Mouse (Mus musculus): Measurements from ENCODE around the gene Sgms2. TPM values are rescaled to one million over a fixed set of nuclear protein-coding genes. Genes with fewer than 3 reads are reported as not detected.

Gene Sgms2
- polyA plus RNA-seq, 1 experiment from 2014 or later, result 10.5 TPM

DNA sequence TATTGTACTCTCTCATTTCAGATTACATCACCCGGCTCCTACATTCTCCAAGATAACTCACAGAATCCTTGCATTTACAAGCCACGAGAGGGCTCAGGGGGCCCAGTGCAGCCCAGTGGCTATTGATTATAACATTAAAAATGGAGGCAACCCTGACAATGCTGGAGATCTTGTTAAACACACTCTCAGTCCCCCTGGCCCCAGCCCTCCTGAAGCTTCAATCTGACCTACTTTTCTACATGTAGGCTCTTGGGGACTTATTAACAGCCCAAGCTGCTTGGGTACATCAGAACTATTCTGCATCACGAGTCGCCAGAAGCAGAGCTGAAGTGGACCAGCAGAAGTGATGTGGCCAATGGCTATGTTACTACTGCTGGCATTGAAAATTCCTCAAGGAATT lies 164.6 kb downstream of the Sgms2 start:
- Histone ChIP-seq H3K4me2 (no peak overlapping the region), H3K9ac (no peak overlapping the region), H3K27me3 (no peaks in the 10 kb centered on the region), H3K27ac (no peak overlapping the region), H3K4me3 (replicated peaks) (no peak overlapping the region), H3K36me3 (peaks cover 19% of the 10 kb centered on the region), H3K4me1 (no peaks in the 10 kb centered on the region), H3K9me3 (replicated peaks) (no peaks in the 10 kb centered on the region; the same call in 1 of the 2 replicates)
- WGBS, result 86% methylated on average over 4 of the region's 4 CpGs
- ATAC-seq (replicated peaks; ENCODE audit: low FRiP score), result no peak

DNA sequence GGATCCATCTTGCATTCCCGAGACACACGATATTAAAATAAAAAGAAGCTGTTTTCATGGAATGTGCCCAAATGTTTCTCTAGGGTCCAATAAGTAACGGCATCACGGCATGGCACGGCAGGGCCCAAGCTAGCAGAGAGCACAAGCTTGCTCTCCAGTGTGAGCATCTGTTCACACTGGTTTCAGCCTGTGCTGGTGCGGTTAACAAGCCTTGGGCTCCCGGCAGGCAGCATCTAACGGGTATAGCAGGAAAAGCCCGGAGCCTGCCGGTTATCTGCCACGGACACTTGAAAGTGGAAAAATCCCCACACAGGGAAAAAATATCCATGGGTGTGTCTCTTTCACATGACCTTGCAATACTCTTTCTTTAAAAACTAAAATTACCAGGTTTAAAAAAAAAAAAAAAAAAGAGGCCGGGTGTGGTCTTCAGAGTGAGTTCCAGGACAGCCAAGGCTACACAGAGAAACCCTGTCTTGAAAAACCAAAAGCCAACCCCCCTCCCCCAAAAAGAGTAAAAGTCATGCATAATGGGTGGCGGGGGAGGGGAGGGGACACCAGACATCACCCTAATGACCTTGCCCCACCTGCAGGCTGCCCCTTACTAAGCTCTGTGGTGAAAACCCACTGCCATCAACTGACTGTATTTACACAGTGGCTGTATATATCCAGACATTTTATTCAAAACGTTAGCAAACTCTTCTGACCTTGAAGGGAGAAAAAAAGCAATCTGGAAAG lies 169.0 kb downstream of the Sgms2 start:
- Histone ChIP-seq H3K4me2 (no peak overlapping the region), H3K27ac (no peak overlapping the region), H3K27me3 (no peaks in the 10 kb centered on the region), H3K4me1 (no peaks in the 10 kb centered on the region), H3K36me3 (no peaks in the 10 kb centered on the region), H3K9me3 (replicated peaks) (no peaks in the 10 kb centered on the region), H3K9ac (no peak overlapping the region), H3K4me3 (replicated peaks) (no peak overlapping the region)
- ATAC-seq (replicated peaks; ENCODE audit: low FRiP score), result no peak
- WGBS, result 80% methylated on average over 14 of the region's 14 CpGs

DNA sequence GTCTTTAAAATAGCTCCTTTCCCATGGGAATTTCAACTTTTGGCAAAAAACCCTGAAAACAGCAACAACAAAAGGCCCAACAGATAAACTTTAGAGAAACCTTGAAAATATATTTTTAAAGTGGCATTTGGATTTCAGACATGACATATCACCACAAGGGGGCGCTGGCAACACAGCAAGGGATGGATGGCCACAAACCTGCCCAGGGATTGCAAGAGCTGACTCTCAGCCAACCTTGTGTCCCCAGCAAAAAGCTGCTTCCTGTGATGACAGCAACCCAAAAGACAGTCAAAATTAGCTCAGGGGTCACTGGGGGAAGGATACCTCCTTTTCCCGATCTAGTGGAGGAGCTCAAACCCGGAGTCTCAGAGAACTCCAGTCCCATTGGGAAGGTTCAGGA lies 171.0 kb downstream of the Sgms2 start:
- H3K27ac ChIP-seq, result no peak overlapping the region
- no peak overlapping the region for H3K4me2 ChIP-seq
- H3K9me3 ChIP-seq (replicated peaks), result no peaks in the 10 kb centered on the region
- H3K9ac ChIP-seq, result no peak overlapping the region
- no peak overlapping the region for H3K4me3 ChIP-seq (replicated peaks)
- 6% methylated on average over 3 of the region's 3 CpGs for WGBS
- H3K27me3 ChIP-seq, result no peaks in the 10 kb centered on the region
- no peaks in the 10 kb centered on the region for H3K36me3 ChIP-seq
- no peaks in the 10 kb centered on the region for H3K4me1 ChIP-seq
- ATAC-seq (replicated peaks; ENCODE audit: low FRiP score), result 0 out of 2 replicates have a peak, but pooled peaks have one; percentile 43

DNA sequence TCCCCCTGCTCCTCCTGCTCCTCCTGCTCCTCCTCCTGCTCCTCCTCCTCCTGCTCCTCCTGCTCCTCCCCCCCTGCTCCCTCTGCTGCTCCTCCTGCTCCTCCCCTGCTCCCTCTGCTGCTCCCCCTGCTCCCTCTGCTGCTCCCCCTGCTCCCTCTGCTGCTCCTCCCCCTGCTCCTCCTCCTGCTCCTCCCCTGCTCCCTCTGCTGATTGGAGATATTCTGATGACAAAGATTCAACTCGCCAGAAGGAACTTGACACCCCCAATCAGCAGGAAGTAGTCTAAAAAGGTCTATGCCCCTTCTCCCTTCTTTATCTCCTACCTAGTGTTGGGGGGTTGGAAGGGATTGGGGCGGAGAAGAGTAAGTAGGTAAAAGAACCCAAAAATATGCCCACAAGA lies 173.0 kb downstream of the Sgms2 start:
- no peak for ATAC-seq (replicated peaks; ENCODE audit: low FRiP score)

DNA sequence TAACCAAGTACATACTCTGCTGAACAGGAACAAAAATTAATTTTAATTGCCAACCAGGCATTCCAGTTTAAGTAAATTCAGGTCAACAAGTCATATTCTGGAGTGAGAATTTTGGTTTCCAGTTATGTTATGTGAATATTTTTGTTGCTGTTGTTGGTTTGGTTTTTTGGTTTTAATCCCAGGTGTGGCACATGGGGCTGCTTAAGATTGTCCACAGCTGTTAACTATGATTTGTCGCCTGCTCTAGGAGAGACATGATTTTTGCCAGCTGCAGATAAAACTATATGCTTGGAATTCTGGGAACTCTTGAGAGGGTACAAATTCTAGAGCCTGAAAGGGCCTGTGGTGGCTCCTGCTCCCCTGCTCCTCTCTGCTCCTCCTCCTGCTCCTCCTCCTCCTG lies 174.1 kb downstream of the Sgms2 start:
- 85% methylated on average over 1 of the region's 1 CpGs for WGBS
- no peak overlapping the region for H3K9ac ChIP-seq

More for the DNA sequence above, 173.0 kb downstream of the Sgms2 start:
- H3K4me3 ChIP-seq (replicated peaks), result no peak overlapping the region
- no peaks in the 10 kb centered on the region for H3K4me1 ChIP-seq
- H3K9me3 ChIP-seq (replicated peaks), result no peaks in the 10 kb centered on the region
- no peak overlapping the region for H3K9ac ChIP-seq
- 63% methylated on average over 2 of the region's 2 CpGs for WGBS
- H3K27ac ChIP-seq, result no peak overlapping the region
- H3K4me2 ChIP-seq, result no peak overlapping the region
- H3K27me3 ChIP-seq, result no peaks in the 10 kb centered on the region
- H3K36me3 ChIP-seq, result no peaks in the 10 kb centered on the region

DNA sequence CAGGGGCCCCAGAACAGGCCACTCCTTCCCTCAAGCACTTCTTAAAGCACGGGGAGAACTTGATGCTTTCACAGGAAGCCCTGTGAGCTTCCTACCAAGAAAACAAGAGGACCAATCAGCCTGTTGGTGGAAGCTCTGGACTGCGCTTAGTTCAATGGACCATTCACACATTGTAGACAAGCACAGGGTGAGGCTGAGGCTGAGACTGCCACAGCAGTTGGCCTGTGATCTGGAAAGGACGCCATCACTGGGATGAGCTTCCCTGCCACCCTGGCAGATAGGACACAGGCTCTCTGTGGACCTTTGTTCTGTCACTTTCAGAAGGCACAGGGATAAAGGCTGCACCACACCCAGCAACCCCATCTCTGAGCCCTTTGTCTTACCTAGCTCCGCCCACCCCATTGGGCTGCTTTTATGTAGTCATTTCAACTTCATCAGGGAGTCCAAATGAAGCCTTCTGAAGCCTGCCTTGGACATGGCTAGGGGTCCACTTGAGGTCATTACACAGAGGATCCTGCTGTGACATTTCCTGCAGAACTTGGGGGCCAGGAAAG lies 175.2 kb downstream of the Sgms2 start:
- Histone ChIP-seq H3K27ac (no peak overlapping the region), H3K9ac (no peak overlapping the region), H3K4me3 (replicated peaks) (no peak overlapping the region), H3K27me3 (no peaks in the 10 kb centered on the region), H3K36me3 (no peaks in the 10 kb centered on the region), H3K9me3 (replicated peaks) (no peaks in the 10 kb centered on the region), H3K4me1 (no peaks in the 10 kb centered on the region), H3K4me2 (no peak overlapping the region)
- 42% methylated on average over 4 of the region's 4 CpGs for WGBS
- ATAC-seq (replicated peaks; ENCODE audit: low FRiP score), result no peak

More for the DNA sequence above, 174.1 kb downstream of the Sgms2 start:
- H3K27me3 ChIP-seq, result no peaks in the 10 kb centered on the region
- no peaks in the 10 kb centered on the region for H3K9me3 ChIP-seq (replicated peaks)
- H3K4me1 ChIP-seq, result no peaks in the 10 kb centered on the region
- no peaks in the 10 kb centered on the region for H3K36me3 ChIP-seq
- no peak overlapping the region for H3K4me2 ChIP-seq
- H3K27ac ChIP-seq, result no peak overlapping the region
- no peak for ATAC-seq (replicated peaks; ENCODE audit: low FRiP score)
- H3K4me3 ChIP-seq (replicated peaks), result no peak overlapping the region

DNA sequence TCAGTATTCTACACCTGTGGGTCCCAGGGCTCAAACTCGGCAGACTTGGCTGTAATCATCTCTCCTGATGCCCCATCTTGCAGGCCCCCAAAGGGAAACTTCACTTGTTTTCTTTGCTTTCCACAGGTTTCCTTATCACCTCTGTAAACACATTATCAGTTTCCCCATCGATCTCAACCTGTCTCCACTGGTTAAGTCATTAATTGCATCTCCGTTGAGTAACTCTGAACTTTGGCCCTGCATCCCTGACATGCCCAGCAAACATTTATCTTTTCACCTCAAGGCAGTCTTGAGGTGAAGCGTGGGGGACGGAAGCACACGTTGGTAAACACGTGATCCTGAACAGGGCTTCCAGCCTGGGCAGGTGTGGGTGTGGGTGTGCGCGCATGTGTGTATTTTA lies 178.9 kb downstream of the Sgms2 start:
- Histone ChIP-seq H3K36me3 (no peaks in the 10 kb centered on the region), H3K4me2 (no peak overlapping the region), H3K4me3 (replicated peaks) (no peak overlapping the region), H3K27ac (no peak overlapping the region), H3K27me3 (no peaks in the 10 kb centered on the region), H3K4me1 (no peaks in the 10 kb centered on the region), H3K9me3 (replicated peaks) (peaks cover 13% of the 10 kb centered on the region), H3K9ac (no peak overlapping the region)
- 70% methylated on average over 9 of the region's 9 CpGs for WGBS
- ATAC-seq (replicated peaks; ENCODE audit: low FRiP score), result no peak

DNA sequence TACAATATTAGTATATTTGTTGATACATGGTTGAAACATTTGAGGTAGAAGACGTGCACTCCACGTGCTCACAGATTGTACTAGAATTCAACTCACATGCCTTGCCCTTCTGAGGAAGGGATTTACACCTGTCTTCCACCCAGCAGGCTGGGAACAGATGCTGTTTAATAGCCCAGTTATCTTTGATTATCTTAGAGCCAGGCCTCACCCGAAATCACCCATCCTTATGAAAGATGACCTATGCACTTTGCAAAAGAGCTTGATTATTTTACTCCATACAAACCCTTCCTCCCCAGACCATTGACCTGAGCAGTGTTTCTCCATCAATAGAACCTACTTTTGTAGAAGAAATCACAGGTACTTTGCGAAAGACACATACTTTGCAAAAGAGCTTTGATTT lies 180.6 kb downstream of the Sgms2 start:
- Histone ChIP-seq H3K9me3 (replicated peaks) (peaks cover 13% of the 10 kb centered on the region), H3K27ac (no peak overlapping the region), H3K9ac (no peak overlapping the region), H3K4me1 (no peaks in the 10 kb centered on the region), H3K36me3 (no peaks in the 10 kb centered on the region), H3K4me3 (replicated peaks) (no peak overlapping the region), H3K4me2 (no peak overlapping the region), H3K27me3 (no peaks in the 10 kb centered on the region)
- WGBS, result 82% methylated on average over 4 of the region's 4 CpGs
- ATAC-seq (replicated peaks; ENCODE audit: low FRiP score), result no peak

DNA sequence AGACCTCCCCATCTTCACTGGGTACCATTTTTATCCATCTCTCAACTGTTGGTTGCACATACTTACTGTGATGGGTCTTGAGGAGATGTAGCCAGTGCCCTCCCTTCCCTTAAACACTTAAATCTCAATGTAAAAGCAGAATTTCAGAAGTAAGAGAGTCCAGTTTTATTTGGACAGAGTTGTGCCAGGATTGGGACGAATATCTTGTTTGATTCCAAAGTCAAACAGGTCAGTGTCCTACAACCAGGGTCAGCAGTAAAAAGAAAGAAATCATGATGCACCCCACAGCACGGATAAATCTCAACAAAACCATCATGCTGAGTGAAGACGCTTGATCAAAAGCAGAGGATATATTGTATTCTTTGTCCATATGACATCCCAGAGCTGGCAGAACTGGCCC lies 183.4 kb downstream of the Sgms2 start:
- no peak overlapping the region for H3K27ac ChIP-seq
- H3K9me3 ChIP-seq (replicated peaks), result peaks cover 13% of the 10 kb centered on the region
- no peak overlapping the region for H3K4me3 ChIP-seq (replicated peaks)
- H3K4me2 ChIP-seq, result no peak overlapping the region
- no peak overlapping the region for H3K9ac ChIP-seq
- no peaks in the 10 kb centered on the region for H3K36me3 ChIP-seq
- 86% methylated on average over 3 of the region's 3 CpGs for WGBS
- 0 out of 2 replicates have a peak, but pooled peaks cover 6% of the 10 kb centered on the region for H3K27me3 ChIP-seq
- peaks cover under 1% of the 10 kb centered on the region; the same call in 1 of the 2 replicates for H3K4me1 ChIP-seq
- ATAC-seq (replicated peaks; ENCODE audit: low FRiP score), result no peak

DNA sequence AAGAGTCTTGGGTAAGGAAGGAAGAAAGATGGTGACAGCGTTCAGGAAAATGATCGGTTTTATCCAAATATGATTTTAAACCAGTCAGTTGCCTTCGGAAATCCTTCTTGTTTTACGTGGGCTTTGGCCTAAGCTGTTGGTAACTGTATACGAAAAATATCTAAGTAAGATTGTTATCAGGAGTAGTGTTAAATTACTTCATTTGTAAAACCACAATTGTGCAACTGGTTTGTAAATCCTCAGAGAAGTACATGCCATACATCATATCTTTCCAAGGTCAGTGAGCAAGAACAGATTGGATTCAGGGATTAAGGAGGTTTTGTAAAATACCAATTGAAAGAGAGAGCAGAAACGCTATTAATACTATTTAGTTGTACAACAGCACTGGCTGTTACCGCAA lies 185.0 kb downstream of the Sgms2 start:
- Histone ChIP-seq H3K36me3 (no peaks in the 10 kb centered on the region), H3K4me1 (peaks cover 6% of the 10 kb centered on the region; the same call in 1 of the 2 replicates), H3K4me3 (replicated peaks) (no peak overlapping the region), H3K9ac (no peak overlapping the region), H3K27me3 (0 out of 2 replicates have a peak, but pooled peaks cover 6% of the 10 kb centered on the region), H3K9me3 (replicated peaks) (peaks cover 13% of the 10 kb centered on the region), H3K4me2 (no peak overlapping the region), H3K27ac (no peak overlapping the region)
- ATAC-seq (replicated peaks; ENCODE audit: low FRiP score), result no peak
- 86% methylated on average over 7 of the region's 7 CpGs for WGBS

DNA sequence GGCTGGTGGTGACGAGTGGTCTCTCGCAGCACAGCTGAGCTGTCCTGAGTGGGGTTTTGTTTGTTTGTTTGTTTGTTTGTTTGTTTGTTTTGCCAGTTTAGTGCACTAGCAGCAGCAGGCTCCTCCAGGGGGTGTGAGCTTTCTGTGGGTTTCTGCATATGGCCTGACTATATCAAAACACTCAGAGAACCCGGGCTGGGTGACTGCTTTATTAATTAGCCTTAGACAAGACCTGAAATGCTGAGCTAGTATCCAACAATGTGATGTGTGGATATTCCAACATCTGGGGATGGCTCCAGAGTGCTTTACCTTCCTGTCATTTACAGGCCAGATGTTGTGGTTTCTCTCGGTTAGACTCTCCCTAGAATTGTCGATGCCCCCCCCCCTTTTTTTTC lies 187.9 kb downstream of the Sgms2 start:
- Histone ChIP-seq H3K27ac (no peak overlapping the region), H3K36me3 (no peaks in the 10 kb centered on the region), H3K27me3 (0 out of 2 replicates have a peak, but pooled peaks cover 6% of the 10 kb centered on the region), H3K4me2 (peak overlapping the region; percentile 100), H3K4me1 (peaks cover 6% of the 10 kb centered on the region; the same call in 1 of the 2 replicates), H3K9me3 (replicated peaks) (peaks cover 6% of the 10 kb centered on the region; the same call in 1 of the 2 replicates), H3K4me3 (replicated peaks) (peak overlapping the region; percentile 79), H3K9ac (0 out of 2 replicates have a peak overlapping the region, but pooled peaks have one; percentile 60)
- WGBS, result 22% methylated on average over 5 of the region's 5 CpGs
- ATAC-seq (replicated peaks; ENCODE audit: low FRiP score), result no peak

DNA sequence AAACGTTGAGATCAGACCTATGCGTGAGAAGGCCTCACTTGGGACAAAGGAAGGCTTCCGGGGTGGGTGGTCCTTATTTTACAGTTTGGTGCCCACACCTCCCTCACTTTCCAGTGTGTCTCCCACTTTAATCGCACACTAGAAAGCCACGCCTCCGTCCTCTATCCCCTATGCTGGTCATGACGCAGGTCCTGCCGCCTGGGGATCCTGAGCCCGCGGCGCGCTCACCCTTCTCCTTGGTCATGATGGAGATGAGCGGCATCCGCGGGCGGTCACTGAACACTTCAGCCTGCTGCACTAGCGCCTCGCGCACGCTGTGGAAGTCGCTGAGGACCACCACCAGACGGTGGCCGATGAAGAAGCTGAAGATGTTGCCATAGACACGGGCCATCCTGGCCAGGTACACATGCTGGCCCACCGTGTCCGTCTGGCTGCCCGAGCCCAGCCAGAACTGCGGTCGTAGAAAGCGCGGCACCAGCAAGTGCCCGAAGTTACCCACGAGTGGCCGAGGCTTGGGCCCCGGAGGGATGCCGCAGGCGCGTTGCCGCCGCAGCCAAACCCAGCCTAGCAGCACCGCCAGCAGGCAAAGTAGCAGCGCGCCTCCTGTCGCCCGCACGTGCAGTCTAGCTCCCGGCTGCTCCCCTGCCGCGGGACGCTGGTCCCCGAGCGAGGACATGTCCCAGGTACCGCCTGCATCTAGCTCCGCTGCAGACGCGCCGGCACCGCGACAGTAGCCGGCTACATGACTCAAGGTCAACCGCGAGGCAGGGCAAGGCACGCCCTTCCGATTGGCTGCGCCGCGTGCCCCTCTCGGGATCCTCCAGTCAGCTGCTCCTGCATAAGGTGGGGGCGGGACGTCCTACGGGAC lies 188.5 kb downstream of the Sgms2 start, which contains the start of gene Cyp2u1:
Gene Cyp2u1, minus strand, starts transcription at position 776 of the 868 bp plus-strand sequence.
- H3K27ac ChIP-seq, result peak within 1 kb of the TSS; percentile 57

More for the DNA sequence above, 188.5 kb downstream of the Sgms2 start, which contains the start of gene Cyp2u1:
- Histone ChIP-seq H3K9me3 (replicated peaks) (0 out of 2 replicates have a peak, but pooled peaks cover 2% of the 10 kb centered on the region), H3K36me3 (no peaks in the 10 kb centered on the region), H3K4me1 (peaks cover 6% of the 10 kb centered on the region; the same call in 1 of the 2 replicates), H3K4me2 (peak within 1 kb of the TSS; percentile 100), H3K4me3 (replicated peaks) (peak within 1 kb of the TSS; percentile 79), H3K27me3 (0 out of 2 replicates have a peak, but pooled peaks cover 6% of the 10 kb centered on the region), H3K9ac (peak within 1 kb of the TSS; percentile 60)
- peak; percentile 97 for ATAC-seq (replicated peaks; ENCODE audit: low FRiP score)
- WGBS, result under 1% methylated on average over 71 of the region's 71 CpGs
